Mouse (Mus musculus) MEL (cell line): ENCODE measurements at regions not wholly inside any gene's neighbourhood (a gene's known extent, or its start where the extent isn't known, plus 50 kb on each side); places are given as distances from the start of the nearest gene placed in this dataset.

Experiments used
- DNase-seq: peaks from one replicate; pipeline ENCODE4 v3.0.0; 2011; ENCODE audit warnings: low read depth, low spot score
- H3K27ac ChIP-seq: 2 replicates; pipeline ENCODE4 v1.5.1; 2012; ENCODE audit warnings: low read depth, mild to moderate bottlenecking, control low read depth, low read length, moderate library complexity; ENCODE audit not compliant: control insufficient read depth
- H3K27me3 ChIP-seq, 2 experiments: fragments of 150-350 bp in 1 of 2; sonication (generic) in 1 of 2; 2 replicates each; pipeline ENCODE4 v1.6.1; 2012; ENCODE audit warnings: low read length in 2 of 2, mild to moderate bottlenecking in 2 of 2, improper control_type of control experiment in 1 of 2, moderate library complexity in 1 of 2; ENCODE audit not compliant: insufficient read depth in 2 of 2, control insufficient read depth in 1 of 2
- H3K36me3 ChIP-seq, 2 experiments: 2 replicates each; pipeline ENCODE4 v1.6.1; 2012 to 2014; ENCODE audit warnings: low read length in 2 of 2, improper control_type of control experiment in 1 of 2, inconsistent platforms in 1 of 2, mild to moderate bottlenecking in 1 of 2; ENCODE audit not compliant: insufficient read depth in 2 of 2, control insufficient read depth in 1 of 2
- H3K4me1 ChIP-seq, 2 experiments: fragments of 150-350 bp in 1 of 2; sonication (generic) in 1 of 2; 2 replicates each; pipeline ENCODE4 v1.6.1; 2012; ENCODE audit warnings: low read length in 2 of 2, improper control_type of control experiment in 1 of 2, mild to moderate bottlenecking in 1 of 2; ENCODE audit not compliant: insufficient read depth in 2 of 2, control insufficient read depth in 1 of 2
- H3K4me3 ChIP-seq, 2 experiments: fragments of 150-350 bp in 1 of 2; sonication (generic) in 1 of 2; 2 replicates each; pipeline ENCODE4 v1.5.1; 2012; ENCODE audit warnings: low read depth in 2 of 2, low read length in 2 of 2, mild to moderate bottlenecking in 2 of 2, moderate library complexity in 2 of 2, control low read depth in 1 of 2, improper control_type of control experiment in 1 of 2; ENCODE audit not compliant: control insufficient read depth in 1 of 2, insufficient read depth in 1 of 2
- H3K79me2 ChIP-seq: 2 replicates; pipeline ENCODE4 v1.6.1; 2012; ENCODE audit warnings: mild to moderate bottlenecking, low read length, moderate library complexity; ENCODE audit not compliant: control insufficient read depth, poor library complexity, insufficient read depth
- H3K9ac ChIP-seq: 2 replicates; pipeline ENCODE4 v1.6.1; 2012; ENCODE audit warnings: low read depth, mild to moderate bottlenecking, control low read depth, low read length, moderate library complexity; ENCODE audit not compliant: control insufficient read depth, poor library complexity, severe bottlenecking
- H3K9me3 ChIP-seq: fragments of 150-350 bp; sonication (generic); replicated peaks from 2 replicates; pipeline ENCODE4 v1.6.1; 2012; ENCODE audit warnings: mild to moderate bottlenecking, low read length, improper control_type of control experiment, moderate library complexity; ENCODE audit not compliant: insufficient read depth
- E2F4 ChIP-seq: IDR thresholded peaks from 2 replicates; pipeline ENCODE4 v1.6.1; 2011; ENCODE audit warnings: low read depth, low read length, improper control_type of control experiment, borderline replicate concordance
- ETS1 ChIP-seq: IDR thresholded peaks from 2 replicates; pipeline ENCODE4 v1.6.1; 2012; ENCODE audit warnings: low read depth, mild to moderate bottlenecking, inconsistent platforms, low read length, improper control_type of control experiment, moderate library complexity
- GABPA ChIP-seq: IDR thresholded peaks from 2 replicates; pipeline ENCODE4 v1.6.1; 2012; ENCODE audit warnings: low read depth, mild to moderate bottlenecking, inconsistent platforms, low read length, improper control_type of control experiment, moderate library complexity
- HCFC1 ChIP-seq: IDR thresholded peaks from 2 replicates; pipeline ENCODE4 v1.6.1; 2012; ENCODE audit warnings: low read depth, mild to moderate bottlenecking, inconsistent platforms, low read length, improper control_type of control experiment, moderate library complexity
- KAT2A ChIP-seq: conservative IDR thresholded peaks from 2 replicates; pipeline ENCODE4 v1.6.1; 2012; ENCODE audit warnings: low read depth, low read length, improper control_type of control experiment, inconsistent platforms
- MAX ChIP-seq: IDR thresholded peaks from 2 replicates; pipeline ENCODE4 v1.6.1; 2011; ENCODE audit warnings: low read length, improper control_type of control experiment
- MAZ ChIP-seq: IDR thresholded peaks from 2 replicates; pipeline ENCODE4 v1.6.1; 2012; ENCODE audit warnings: low read depth, mild to moderate bottlenecking, inconsistent platforms, low read length, improper control_type of control experiment
- MEF2A ChIP-seq: IDR thresholded peaks from 2 replicates; pipeline ENCODE4 v1.6.1; 2014; ENCODE audit warnings: low read depth, mild to moderate bottlenecking, inconsistent platforms, low read length, improper control_type of control experiment; ENCODE audit not compliant: poor library complexity, insufficient replicate concordance, severe bottlenecking; ENCODE audit errors: extremely low read depth
- MXI1 ChIP-seq: IDR thresholded peaks from 2 replicates; pipeline ENCODE4 v1.6.1; 2011; ENCODE audit warnings: mild to moderate bottlenecking, low read depth, low read length, improper control_type of control experiment
- MYB ChIP-seq: IDR thresholded peaks from 2 replicates; pipeline ENCODE4 v1.6.1; 2011; ENCODE audit warnings: mild to moderate bottlenecking, low read depth, low read length, improper control_type of control experiment
- NELFE ChIP-seq: IDR thresholded peaks from 2 replicates; pipeline ENCODE4 v1.6.1; 2011; ENCODE audit warnings: low read depth, low read length, improper control_type of control experiment
- POLR2AphosphoS2 ChIP-seq: IDR thresholded peaks from 2 replicates; pipeline ENCODE4 v1.6.1; 2011; ENCODE audit warnings: low read length, improper control_type of control experiment
- POLR2AphosphoS5 ChIP-seq: IDR thresholded peaks from 2 replicates; pipeline ENCODE4 v1.6.1; 2012; ENCODE audit warnings: low read depth, borderline replicate concordance, mild to moderate bottlenecking, inconsistent platforms, low read length, moderate library complexity, mixed read lengths
- RAD21 ChIP-seq: IDR thresholded peaks from 2 replicates; pipeline ENCODE4 v1.6.1; 2011; ENCODE audit warnings: mild to moderate bottlenecking, low read depth, low read length, improper control_type of control experiment
- SIN3A ChIP-seq: IDR thresholded peaks from 2 replicates; pipeline ENCODE4 v1.6.1; 2012; ENCODE audit warnings: low read length, improper control_type of control experiment, inconsistent platforms
- TBP ChIP-seq: IDR thresholded peaks from 2 replicates; pipeline ENCODE4 v1.8.0; 2011; ENCODE audit warnings: low read depth, low read length, improper control_type of control experiment
- TCF12 ChIP-seq: IDR thresholded peaks from 2 replicates; pipeline ENCODE4 v1.6.1; 2014; ENCODE audit warnings: low read depth, mild to moderate bottlenecking, inconsistent platforms, low read length, improper control_type of control experiment, moderate library complexity
- UBTF ChIP-seq: IDR thresholded peaks from 2 replicates; pipeline ENCODE4 v1.6.1; 2012; ENCODE audit warnings: low read depth, mild to moderate bottlenecking, inconsistent platforms, low read length, improper control_type of control experiment, moderate library complexity, borderline replicate concordance; ENCODE audit not compliant: insufficient read depth
- ZKSCAN1 ChIP-seq: IDR thresholded peaks from 2 replicates; pipeline ENCODE4 v1.6.1; 2012; ENCODE audit warnings: low read depth, mild to moderate bottlenecking, inconsistent platforms, low read length, improper control_type of control experiment, moderate library complexity
- ZMIZ1 ChIP-seq: IDR thresholded peaks from 2 replicates; pipeline ENCODE4 v1.6.1; 2012; ENCODE audit warnings: low read depth, mild to moderate bottlenecking, inconsistent platforms, low read length, improper control_type of control experiment, moderate library complexity

DNA sequence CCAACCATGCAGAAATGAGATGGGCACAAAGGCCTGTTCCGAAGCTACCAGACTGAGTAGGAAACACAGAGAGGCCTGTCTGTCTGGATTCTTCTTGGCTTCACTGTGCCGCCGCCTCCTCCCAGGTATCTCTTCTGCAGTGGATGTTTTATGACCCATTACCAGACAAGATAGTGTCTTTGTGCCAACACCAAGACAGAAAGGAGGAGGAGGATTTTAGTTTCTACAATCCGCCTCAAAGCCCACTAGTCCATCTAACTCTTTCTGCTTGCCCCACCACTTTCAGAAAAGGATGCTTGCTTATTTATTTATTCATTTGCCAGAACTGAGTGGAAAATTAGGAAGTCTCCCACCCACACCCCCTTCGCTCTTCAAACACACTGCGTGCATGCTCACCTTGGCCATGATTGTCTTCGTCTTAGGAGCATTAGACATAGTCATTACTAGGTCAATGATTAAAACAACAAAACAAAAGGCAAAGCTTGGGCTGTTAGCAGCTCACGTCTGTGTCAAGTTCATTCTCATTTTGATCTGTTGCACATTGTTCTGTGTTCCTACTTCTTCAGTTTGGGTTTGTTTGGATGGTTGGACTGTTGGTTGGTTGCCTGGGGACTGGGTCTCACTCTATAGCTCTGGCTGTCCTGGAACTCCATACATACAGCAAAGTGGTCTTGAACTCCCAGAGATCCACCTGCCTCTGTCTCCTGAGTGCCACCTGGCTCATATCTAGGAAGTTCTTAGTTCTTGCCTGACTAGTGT is 61.7 kb upstream of the Cpm start:
- H3K27me3 ChIP-seq: peaks cover 0 to 2% of the 10 kb centered on the region in 2 experiments; a peak in 1 of 4 replicates
- H3K79me2 ChIP-seq: no peaks in the 10 kb centered on the region
- TF ChIP-seq POLR2AphosphoS2 (no peak), MAX (no peak), ZKSCAN1 (no peak), TCF12 (no peak), GABPA (no peak), KAT2A (no peak), POLR2AphosphoS5 (no peak), MEF2A (no peak), MXI1 (no peak), TBP (no peak)
- no peaks in the 10 kb centered on the region for H3K4me1 ChIP-seq
- DNase-seq: no peak
- no peak overlapping the region for H3K9ac ChIP-seq
- H3K27ac ChIP-seq: no peak overlapping the region
- no peaks in the 10 kb centered on the region for H3K9me3 ChIP-seq
- no peaks in the 10 kb centered on the region for H3K36me3 ChIP-seq
- H3K4me3 ChIP-seq: no peak overlapping the region

DNA sequence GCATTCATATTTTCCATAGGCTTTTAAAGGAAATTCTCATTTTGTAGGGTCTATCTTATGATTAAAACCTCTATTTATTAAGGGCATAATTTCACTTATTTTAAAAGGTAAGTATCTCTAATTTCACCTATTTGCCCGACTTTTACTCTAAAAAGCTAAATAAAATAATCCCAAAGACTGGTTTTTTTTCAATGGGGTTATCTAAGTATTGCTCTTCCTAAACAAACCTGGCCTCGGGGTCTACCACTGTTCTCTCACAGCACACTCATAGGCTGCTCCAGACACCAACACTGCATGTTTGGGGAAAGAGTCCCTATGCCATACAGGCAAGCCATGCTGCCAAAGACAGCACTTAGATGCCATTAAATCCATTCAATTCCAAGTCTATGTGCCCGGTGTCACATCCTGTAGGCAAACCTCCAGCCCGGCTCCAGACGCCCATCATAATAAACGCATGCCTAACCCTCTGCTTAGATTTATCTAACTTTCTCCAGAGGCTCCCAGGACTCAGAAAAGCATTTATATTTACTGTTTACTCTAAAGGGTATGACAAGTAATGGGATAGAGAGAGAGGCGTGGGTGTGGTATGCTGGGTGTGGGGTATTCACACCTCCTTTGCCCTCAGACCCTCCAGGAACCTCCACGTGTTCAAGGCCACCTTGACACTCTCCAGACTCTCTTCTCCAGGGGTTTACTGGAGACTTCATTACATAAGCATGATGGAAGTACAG is 62.5 kb upstream of the Cpm start:
- H3K9ac ChIP-seq: no peak overlapping the region
- peaks cover 0 to 2% of the 10 kb centered on the region in 2 experiments; a peak in 1 of 4 replicates for H3K27me3 ChIP-seq
- H3K4me1 ChIP-seq: no peaks in the 10 kb centered on the region
- no peaks in the 10 kb centered on the region for H3K36me3 ChIP-seq
- H3K79me2 ChIP-seq: no peaks in the 10 kb centered on the region
- no peak for DNase-seq
- no peaks in the 10 kb centered on the region for H3K9me3 ChIP-seq
- TF ChIP-seq RAD21 (no peak), ETS1 (no peak), NELFE (no peak), E2F4 (no peak), SIN3A (no peak), HCFC1 (no peak), MAZ (no peak), MEF2A (no peak), MYB (no peak), POLR2AphosphoS2 (no peak), UBTF (no peak), ZMIZ1 (no peak)
- H3K27ac ChIP-seq: no peak overlapping the region
- no peak overlapping the region for H3K4me3 ChIP-seq
